Mouse (Mus musculus): ENCODE measurements around the gene Gm5155. TPM values are rescaled to one million over a fixed set of nuclear protein-coding genes. Genes with fewer than 3 reads are reported as not detected.
"Not testable (repeated sequence)": the region's sequence is repeated elsewhere in the genome, so short reads cannot be mapped to it uniquely, and the experiment has no call there.

Gm5155 gene
- not detected for total RNA-seq (2021)
- long read RNA-seq, experiment 1 = 0 reads
- long read RNA-seq, experiment 2 = 0 reads

- DNase-seq = no peak
- intact Hi-C loops (cut with DNase I) = no loop called here
Observed at GRCm38 (mm10) chr7:17871467-17871866, at the start of gene Gm5155. Gm5155 (plus strand) TSS chr7:17871767.

- intact Hi-C loops (cut with DNase I) = no loop called here
- no peak for DNase-seq
Observed at GRCm38 (mm10) chr7:17870776-17871175, 791 bp upstream of the Gm5155 start.

- intact Hi-C loops (cut with DNase I); DNase-seq: not testable (repeated sequence)
Observed at GRCm38 (mm10) chr7:17895341-17895740, 23.8 kb downstream of the Gm5155 start.

- intact Hi-C loops (cut with DNase I) = no loop called here
- DNase-seq = no peak
Observed at GRCm38 (mm10) chr7:17903146-17903915, 31.8 kb downstream of the Gm5155 start.

Other genes starting within 250 kb of the Gm5155 start
- gene Ceacam5, start 158.5 kb upstream of the Gm5155 start, total RNA-seq (2021) = not detected
- not detected for gene Ceacam14, start 59.1 kb upstream of the Gm5155 start, total RNA-seq (2021)
- not detected for gene Ceacam11, start 100.4 kb downstream of the Gm5155 start, total RNA-seq (2021)
- gene Ceacam13, start 138.1 kb downstream of the Gm5155 start, total RNA-seq (2021) = not detected
- gene Ceacam12, start 194.2 kb downstream of the Gm5155 start, total RNA-seq (2021) = not detected

Measured in heart, postnatal 14 days (tissue).